Mouse (Mus musculus) megakaryocyte, embryonic 14.5 days (primary cell): ENCODE measurements around the gene Bahcc1. TPM values are rescaled to one million over a fixed set of nuclear protein-coding genes. Genes with fewer than 3 reads are reported as not detected.
A peak's percentile ranks its signal among the peaks of the same experiment; 100 is the strongest.

ENCODE experiments used
- H3K27me3 ChIP-seq: replicated peaks from 2 replicates; pipeline ENCODE3; 2012; ENCODE audit warnings: inconsistent platforms
- H3K36me3 ChIP-seq: replicated peaks from 2 replicates; pipeline ENCODE3; 2012; ENCODE audit warnings: low read length, inconsistent platforms, mixed read lengths
- H3K4me1 ChIP-seq: 2 replicates; pipeline ENCODE4 v1.6.1; 2012; ENCODE audit warnings: inconsistent platforms
- H3K4me3 ChIP-seq: replicated peaks from 2 replicates; pipeline ENCODE3; 2012; ENCODE audit warnings: moderate library complexity, mild to moderate bottlenecking, inconsistent platforms
- H3K9me3 ChIP-seq: 2 replicates; pipeline ENCODE4 v1.6.1; 2012; ENCODE audit warnings: inconsistent platforms
- FLI1 ChIP-seq: IDR thresholded peaks from 2 replicates; pipeline ENCODE4 v1.6.1; 2012; ENCODE audit warnings: low read length, inconsistent platforms, mixed read lengths
- GATA1 ChIP-seq: IDR thresholded peaks from 3 replicates; pipeline ENCODE4 v1.6.1; 2012; ENCODE audit warnings: mixed read lengths, low read length, inconsistent platforms, borderline replicate concordance
- polyA plus RNA-seq: library from polyadenylated mRNA; stranded (reverse); fragments of >175 nt; gene quantifications from 2 replicates; pipeline ENCODE4 v1.2.3, GENCODE M21; 2012; ENCODE audit warnings: low replicate concordance; ENCODE audit not compliant: insufficient read depth

Bahcc1 gene
- polyA plus RNA-seq, 1 experiment = 10.2 TPM

GRCm38 (mm10) chr11:120188102-120188480 lies 44.7 kb upstream of the Bahcc1 start:
- Histone ChIP-seq H3K4me1 (peaks cover 68% of the 10 kb centered on the region), H3K36me3 (peaks cover 15% of the 10 kb centered on the region), H3K27me3 (peaks cover 84% of the 10 kb centered on the region), H3K9me3 (peaks cover 21% of the 10 kb centered on the region), H3K4me3 (peak overlapping the region; percentile 92)
- no peak for TF ChIP-seq FLI1
- no peak for TF ChIP-seq GATA1

- H3K36me3 ChIP-seq = peaks cover 15% of the 10 kb centered on the region
- peaks cover 21% of the 10 kb centered on the region for H3K9me3 ChIP-seq
- TF ChIP-seq GATA1 (no peak), FLI1 (no peak)
- peaks cover 65% of the 10 kb centered on the region for H3K4me1 ChIP-seq
- H3K27me3 ChIP-seq = peaks cover 83% of the 10 kb centered on the region
- peak overlapping the region; percentile 92 for H3K4me3 ChIP-seq
These were observed 44.0 kb upstream of the Bahcc1 start for GRCm38 (mm10) chr11:120188481-120189441.

- peaks cover 77% of the 10 kb centered on the region for H3K27me3 ChIP-seq
- H3K4me1 ChIP-seq = peaks cover 56% of the 10 kb centered on the region
- H3K9me3 ChIP-seq = peaks cover 21% of the 10 kb centered on the region
- H3K36me3 ChIP-seq = peaks cover 15% of the 10 kb centered on the region
- peak overlapping the region; percentile 92 for H3K4me3 ChIP-seq
- TF ChIP-seq FLI1 (no peak), GATA1 (no peak)
These were observed 43.1 kb upstream of the Bahcc1 start for GRCm38 (mm10) chr11:120189459-120190312.

GRCm38 (mm10) chr11:120190526-120191412 lies 42.0 kb upstream of the Bahcc1 start:
- Histone ChIP-seq H3K27me3 (peaks cover 68% of the 10 kb centered on the region), H3K36me3 (peaks cover 11% of the 10 kb centered on the region), H3K4me3 (peak overlapping the region; percentile 92), H3K4me1 (peaks cover 45% of the 10 kb centered on the region), H3K9me3 (peaks cover 15% of the 10 kb centered on the region)
- TF ChIP-seq FLI1 (no peak), GATA1 (no peak)

GRCm38 (mm10) chr11:120198831-120199230 lies 33.9 kb upstream of the Bahcc1 start:
- peaks cover 26% of the 10 kb centered on the region for H3K27me3 ChIP-seq
- H3K36me3 ChIP-seq = no peaks in the 10 kb centered on the region
- no peaks in the 10 kb centered on the region for H3K9me3 ChIP-seq
- H3K4me3 ChIP-seq = peak overlapping the region; percentile 50
- peaks cover 15% of the 10 kb centered on the region for H3K4me1 ChIP-seq
- TF ChIP-seq FLI1 (no peak), GATA1 (no peak)

- Histone ChIP-seq H3K4me3 (no peak overlapping the region), H3K4me1 (peaks cover 15% of the 10 kb centered on the region), H3K36me3 (no peaks in the 10 kb centered on the region), H3K9me3 (no peaks in the 10 kb centered on the region), H3K27me3 (peaks cover 25% of the 10 kb centered on the region)
- TF ChIP-seq FLI1 = no peak
- no peak for TF ChIP-seq GATA1
These were observed 33.0 kb upstream of the Bahcc1 start for GRCm38 (mm10) chr11:120199766-120200165.

GRCm38 (mm10) chr11:120200621-120201020 lies 32.1 kb upstream of the Bahcc1 start:
- H3K27me3 ChIP-seq = peaks cover 26% of the 10 kb centered on the region
- no peaks in the 10 kb centered on the region for H3K36me3 ChIP-seq
- peaks cover 15% of the 10 kb centered on the region for H3K4me1 ChIP-seq
- H3K4me3 ChIP-seq = no peak overlapping the region
- H3K9me3 ChIP-seq = no peaks in the 10 kb centered on the region
- TF ChIP-seq GATA1 = no peak
- TF ChIP-seq FLI1 = no peak

GRCm38 (mm10) chr11:120204200-120204599 lies 28.5 kb upstream of the Bahcc1 start:
- no peak for TF ChIP-seq FLI1
- TF ChIP-seq GATA1 = no peak
- Histone ChIP-seq H3K4me1 (peaks cover 20% of the 10 kb centered on the region), H3K27me3 (peaks cover 33% of the 10 kb centered on the region), H3K4me3 (no peak overlapping the region), H3K36me3 (no peaks in the 10 kb centered on the region), H3K9me3 (no peaks in the 10 kb centered on the region)

GRCm38 (mm10) chr11:120206069-120206668 lies 26.6 kb upstream of the Bahcc1 start:
- Histone ChIP-seq H3K9me3 (no peaks in the 10 kb centered on the region), H3K4me3 (no peak overlapping the region), H3K36me3 (no peaks in the 10 kb centered on the region), H3K27me3 (peaks cover 26% of the 10 kb centered on the region), H3K4me1 (peaks cover 27% of the 10 kb centered on the region)
- TF ChIP-seq GATA1 (no peak), FLI1 (no peak)
